Mouse (Mus musculus): ENCODE data around the gene Aym1. TPM values are rescaled to one million over a fixed set of nuclear protein-coding genes. Genes with fewer than 3 reads are reported as not detected.
"Not testable (repeated sequence)": the region's sequence is repeated elsewhere in the genome, so short reads cannot be mapped to it uniquely, and the experiment has no call there.

Gene Aym1
- polyA plus RNA-seq, 1 experiment from 2014 or later: not detected

- H3K27ac ChIP-seq (ENCODE audit: low read depth, low read length): no peak overlapping the region
- no peak overlapping the region for H3K9ac ChIP-seq (ENCODE audit: low read depth, low read length)
- H3K4me3 ChIP-seq (ENCODE audit: low read depth, low read length): no peak overlapping the region
- peaks cover 7% of the 10 kb centered on the region for H3K9me3 ChIP-seq (ENCODE audit: control insufficient read depth, low read length)
- H3K36me3 ChIP-seq (ENCODE audit: control insufficient read depth, insufficient read depth, low read length): no peaks in the 10 kb centered on the region
- H3K27me3 ChIP-seq (replicated peaks; ENCODE audit: control insufficient read depth, insufficient read depth, low read length): peaks cover 52% of the 10 kb centered on the region
- no peak for ATAC-seq (replicated peaks; ENCODE audit: low FRiP score)
- no peak overlapping the region for H3K4me2 ChIP-seq
- no peaks in the 10 kb centered on the region for H3K4me1 ChIP-seq (replicated peaks; ENCODE audit: control insufficient read depth, insufficient read depth, low read length)
- WGBS: 53% methylated on average over 4 of the region's 4 CpGs
- no peak for DNase-seq (ENCODE audit: low spot score)
Observed at GRCm38 (mm10) chr5:113332899-113333298, 24.2 kb upstream of the Aym1 start.

- H3K9ac ChIP-seq (ENCODE audit: low read depth, low read length): no peak overlapping the region
- no peak overlapping the region for H3K4me3 ChIP-seq (ENCODE audit: low read depth, low read length)
- no peaks in the 10 kb centered on the region for H3K36me3 ChIP-seq (ENCODE audit: control insufficient read depth, insufficient read depth, low read length)
- ATAC-seq (replicated peaks; ENCODE audit: low FRiP score) (no peak), DNase-seq (ENCODE audit: low spot score) (no peak)
- H3K4me1 ChIP-seq (replicated peaks; ENCODE audit: control insufficient read depth, insufficient read depth, low read length): no peaks in the 10 kb centered on the region
- H3K4me2 ChIP-seq: no peak overlapping the region
- H3K27ac ChIP-seq (ENCODE audit: low read depth, low read length): no peak overlapping the region
- peaks cover 55% of the 10 kb centered on the region for H3K27me3 ChIP-seq (replicated peaks; ENCODE audit: control insufficient read depth, insufficient read depth, low read length)
- H3K9me3 ChIP-seq (ENCODE audit: control insufficient read depth, low read length): no peaks in the 10 kb centered on the region
- WGBS: 11% methylated on average over 34 of the region's 34 CpGs
Observed at GRCm38 (mm10) chr5:113334621-113335530, 22.2 kb upstream of the Aym1 start.

- no peak for ATAC-seq (replicated peaks; ENCODE audit: low FRiP score)
- no peak overlapping the region for H3K27ac ChIP-seq (ENCODE audit: low read depth, low read length)
- H3K36me3 ChIP-seq (ENCODE audit: control insufficient read depth, insufficient read depth, low read length): no peaks in the 10 kb centered on the region
- no peaks in the 10 kb centered on the region for H3K9me3 ChIP-seq (ENCODE audit: control insufficient read depth, low read length)
- H3K4me2 ChIP-seq: peak overlapping the region; percentile 42
- H3K9ac ChIP-seq (ENCODE audit: low read depth, low read length): no peak overlapping the region
- 2% methylated on average over 17 of the region's 17 CpGs for WGBS
- H3K27me3 ChIP-seq (replicated peaks; ENCODE audit: control insufficient read depth, insufficient read depth, low read length): peaks cover 55% of the 10 kb centered on the region
- peak; percentile 42 for DNase-seq (ENCODE audit: low spot score)
- H3K4me3 ChIP-seq (ENCODE audit: low read depth, low read length): no peak overlapping the region
- no peaks in the 10 kb centered on the region for H3K4me1 ChIP-seq (replicated peaks; ENCODE audit: control insufficient read depth, insufficient read depth, low read length)
Observed at GRCm38 (mm10) chr5:113335732-113336131, 21.4 kb upstream of the Aym1 start.

- DNase-seq (ENCODE audit: low spot score) (no peak), ATAC-seq (replicated peaks; ENCODE audit: low FRiP score) (no peak)
- no peaks in the 10 kb centered on the region for H3K4me1 ChIP-seq (replicated peaks; ENCODE audit: control insufficient read depth, insufficient read depth, low read length)
- H3K9me3 ChIP-seq (ENCODE audit: control insufficient read depth, low read length): no peaks in the 10 kb centered on the region
- H3K4me3 ChIP-seq (ENCODE audit: low read depth, low read length): no peak overlapping the region
- 32% methylated on average over 9 of the region's 9 CpGs for WGBS
- peaks cover 55% of the 10 kb centered on the region for H3K27me3 ChIP-seq (replicated peaks; ENCODE audit: control insufficient read depth, insufficient read depth, low read length)
- H3K36me3 ChIP-seq (ENCODE audit: control insufficient read depth, insufficient read depth, low read length): no peaks in the 10 kb centered on the region
- no peak overlapping the region for H3K9ac ChIP-seq (ENCODE audit: low read depth, low read length)
- no peak overlapping the region for H3K4me2 ChIP-seq
- no peak overlapping the region for H3K27ac ChIP-seq (ENCODE audit: low read depth, low read length)
Observed at GRCm38 (mm10) chr5:113336281-113336680, 20.8 kb upstream of the Aym1 start.

GRCm38 (mm10) chr5:113344635-113345386 is 12.3 kb upstream of the Aym1 start:
- H3K36me3 ChIP-seq (ENCODE audit: control insufficient read depth, insufficient read depth, low read length): no peaks in the 10 kb centered on the region
- H3K27ac ChIP-seq (ENCODE audit: low read depth, low read length): no peak overlapping the region
- no peak for ATAC-seq (replicated peaks; ENCODE audit: low FRiP score)
- H3K27me3 ChIP-seq (replicated peaks; ENCODE audit: control insufficient read depth, insufficient read depth, low read length): peaks cover 63% of the 10 kb centered on the region
- no peak overlapping the region for H3K4me2 ChIP-seq
- no peak for DNase-seq (ENCODE audit: low spot score)
- no peaks in the 10 kb centered on the region for H3K9me3 ChIP-seq (ENCODE audit: control insufficient read depth, low read length)
- no peak overlapping the region for H3K4me3 ChIP-seq (ENCODE audit: low read depth, low read length)
- H3K4me1 ChIP-seq (replicated peaks; ENCODE audit: control insufficient read depth, insufficient read depth, low read length): no peaks in the 10 kb centered on the region
- H3K9ac ChIP-seq (ENCODE audit: low read depth, low read length): no peak overlapping the region
- 34% methylated on average over 16 of the region's 16 CpGs for WGBS

GRCm38 (mm10) chr5:113345781-113346180 is 11.3 kb upstream of the Aym1 start:
- DNase-seq (ENCODE audit: low spot score) (no peak), ATAC-seq (replicated peaks; ENCODE audit: low FRiP score) (no peak)
- H3K27me3 ChIP-seq (replicated peaks; ENCODE audit: control insufficient read depth, insufficient read depth, low read length): peaks cover 68% of the 10 kb centered on the region
- H3K36me3 ChIP-seq (ENCODE audit: control insufficient read depth, insufficient read depth, low read length): no peaks in the 10 kb centered on the region
- H3K9ac ChIP-seq (ENCODE audit: low read depth, low read length): no peak overlapping the region
- no peaks in the 10 kb centered on the region for H3K9me3 ChIP-seq (ENCODE audit: control insufficient read depth, low read length)
- no peak overlapping the region for H3K4me3 ChIP-seq (ENCODE audit: low read depth, low read length)
- no peaks in the 10 kb centered on the region for H3K4me1 ChIP-seq (replicated peaks; ENCODE audit: control insufficient read depth, insufficient read depth, low read length)
- H3K27ac ChIP-seq (ENCODE audit: low read depth, low read length): no peak overlapping the region
- WGBS: 12% methylated on average over 11 of the region's 11 CpGs
- H3K4me2 ChIP-seq: no peak overlapping the region

- not testable (repeated sequence) for H3K4me3 ChIP-seq (ENCODE audit: low read depth, low read length); H3K27ac ChIP-seq (ENCODE audit: low read depth, low read length); H3K36me3 ChIP-seq (ENCODE audit: control insufficient read depth, insufficient read depth, low read length); H3K9me3 ChIP-seq (ENCODE audit: control insufficient read depth, low read length); DNase-seq (ENCODE audit: low spot score); ATAC-seq (replicated peaks; ENCODE audit: low FRiP score); H3K9ac ChIP-seq (ENCODE audit: low read depth, low read length); H3K4me2 ChIP-seq; H3K4me1 ChIP-seq (replicated peaks; ENCODE audit: control insufficient read depth, insufficient read depth, low read length)
- H3K27me3 ChIP-seq (replicated peaks; ENCODE audit: control insufficient read depth, insufficient read depth, low read length): peaks cover 66% of the 10 kb centered on the region
- WGBS: 36% methylated on average over 6 of the region's 6 CpGs
Observed at GRCm38 (mm10) chr5:113346651-113347050, 10.4 kb upstream of the Aym1 start.

GRCm38 (mm10) chr5:113347593-113347992 is 9.5 kb upstream of the Aym1 start:
- no peaks in the 10 kb centered on the region for H3K9me3 ChIP-seq (ENCODE audit: control insufficient read depth, low read length)
- DNase-seq (ENCODE audit: low spot score) (no peak), ATAC-seq (replicated peaks; ENCODE audit: low FRiP score) (no peak)
- H3K27ac ChIP-seq (ENCODE audit: low read depth, low read length): no peak overlapping the region
- no peak overlapping the region for H3K9ac ChIP-seq (ENCODE audit: low read depth, low read length)
- no peak overlapping the region for H3K4me3 ChIP-seq (ENCODE audit: low read depth, low read length)
- no peaks in the 10 kb centered on the region for H3K36me3 ChIP-seq (ENCODE audit: control insufficient read depth, insufficient read depth, low read length)
- H3K4me2 ChIP-seq: no peak overlapping the region
- WGBS: 29% methylated on average over 12 of the region's 12 CpGs
- peaks cover 65% of the 10 kb centered on the region for H3K27me3 ChIP-seq (replicated peaks; ENCODE audit: control insufficient read depth, insufficient read depth, low read length)
- H3K4me1 ChIP-seq (replicated peaks; ENCODE audit: control insufficient read depth, insufficient read depth, low read length): no peaks in the 10 kb centered on the region

Measured in liver, embryonic 11.5 days (tissue).